ENCODE assay signal across 14 mouse cellular contexts in the genomic region with DNA sequence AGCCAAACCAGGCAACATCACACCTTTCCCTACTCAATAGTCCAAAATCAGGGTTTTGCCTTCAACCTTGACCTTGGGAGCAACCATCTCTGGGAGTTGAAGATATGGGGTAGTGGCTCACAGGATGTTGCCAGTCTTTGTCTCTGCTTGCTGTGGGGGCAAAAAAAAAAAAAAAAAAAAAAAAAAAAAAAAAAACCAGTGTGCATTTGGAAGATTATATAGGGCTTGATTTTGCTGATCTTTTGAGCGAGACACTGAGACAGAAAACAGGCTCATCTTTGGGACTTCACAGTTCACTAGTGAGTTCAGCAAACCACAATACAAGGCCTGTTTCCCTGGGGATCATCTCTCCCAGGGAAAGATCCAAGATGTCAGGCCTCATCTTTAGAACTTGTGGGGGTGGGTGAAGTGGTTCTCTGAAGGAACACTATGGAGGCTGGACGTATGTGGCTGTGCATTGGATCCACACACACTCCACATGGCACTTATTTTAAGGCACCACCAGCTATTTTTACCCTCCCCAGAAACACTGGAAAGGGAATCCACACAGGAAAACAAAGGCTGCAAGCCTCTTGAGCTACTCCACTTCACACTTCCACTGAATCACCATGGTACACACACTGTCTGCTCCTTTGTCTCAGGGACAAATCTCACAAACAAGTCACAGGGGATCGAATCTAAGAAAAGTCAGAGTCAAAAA.
DNase-seq lines count a peak whose midpoint lies in the region; ATAC-seq and TF ChIP-seq lines count a peak whose summit lies in the region.
"Had no signal": no experiment of that assay in that cellular context is flagged by ENCODE, and none has a peak within 500 bp of the region (broad histone marks: within the 10 kb centered on the region; RNA-seq: fewer than 3 reads in every experiment).

No protein-coding gene starts in this region.

- peaks cover 85% of the 10 kb centered on the region for H3K4me1 ChIP-seq in heart, embryonic 10.5 days
- peaks cover 42% of the 10 kb centered on the region for H3K4me1 ChIP-seq in kidney, postnatal 0 days (replicated peaks; ENCODE audit: insufficient read depth, low read length)
- peaks cover 100% of the 10 kb centered on the region for H3K4me1 ChIP-seq in E14TG2a.4 (replicated peaks; ENCODE audit: low read depth, low read length)
- peaks cover 47% of the 10 kb centered on the region for H3K4me1 ChIP-seq in embryonic facial prominence, embryonic 14.5 days (ENCODE audit: control insufficient read depth, insufficient read depth, low read length)

- no peaks in the 10 kb centered on the region for H3K9me3 ChIP-seq in heart, embryonic 10.5 days
- no peaks in the 10 kb centered on the region for H3K9me3 ChIP-seq in kidney, postnatal 0 days (replicated peaks; ENCODE audit: low read length)
- H3K9me3 ChIP-seq in E14TG2a.4 (ENCODE audit: low read length): no peaks in the 10 kb centered on the region
- H3K9me3 ChIP-seq in embryonic facial prominence, embryonic 14.5 days (ENCODE audit: control insufficient read depth, low read length): no peaks in the 10 kb centered on the region

- no peak overlapping the region for H3K4me3 ChIP-seq in heart, embryonic 10.5 days
- H3K4me3 ChIP-seq in kidney, postnatal 0 days (replicated peaks; ENCODE audit: low read depth, low read length): no peak overlapping the region
- 0 out of 2 replicates have a peak overlapping the region, but pooled peaks have one; percentile 29 for H3K4me3 ChIP-seq in E14TG2a.4 (replicated peaks; ENCODE audit: low read length)
- no peak overlapping the region for H3K4me3 ChIP-seq in embryonic facial prominence, embryonic 14.5 days (ENCODE audit: low read depth, low read length)

- WGBS in heart, embryonic 10.5 days: 59% methylated on average over 3 of the region's 3 CpGs
- WGBS in kidney, postnatal 0 days: 76% methylated on average over 3 of the region's 3 CpGs
- 59% methylated on average over 3 of the region's 3 CpGs for WGBS in embryonic facial prominence, embryonic 14.5 days

- TF ChIP-seq CTCF in kidney, postnatal 0 days (IDR thresholded peaks at IDR 0.05; ENCODE audit: low read depth): no peak
- no peak for TF ChIP-seq CTCF in E14TG2a.4 (conservative IDR thresholded peaks at IDR 0.05; ENCODE audit: low read length)

- ATAC-seq in kidney, postnatal 0 days (replicated peaks; ENCODE audit: low FRiP score, low read depth): no peak
- no peak for ATAC-seq in embryonic facial prominence, embryonic 14.5 days (ENCODE audit: low read depth)
- ATAC-seq: forebrain, embryonic 14.5 days; midbrain, embryonic 16.5 days had no signal

- H3K4me2 ChIP-seq in kidney, postnatal 0 days (ENCODE audit: low read length): no peak overlapping the region
- H3K4me2 ChIP-seq in embryonic facial prominence, embryonic 14.5 days (ENCODE audit: low read depth, low read length): no peak overlapping the region

- no peaks in the 10 kb centered on the region for H3K27me3 ChIP-seq in heart, embryonic 10.5 days (ENCODE audit: insufficient read depth, poor library complexity, severe bottlenecking)
- H3K27me3 ChIP-seq in kidney, postnatal 0 days (ENCODE audit: insufficient read depth, low read length): no peaks in the 10 kb centered on the region
- no peaks in the 10 kb centered on the region for H3K27me3 ChIP-seq in E14TG2a.4 (ENCODE audit: insufficient read depth, low read length)
- H3K27me3 ChIP-seq in embryonic facial prominence, embryonic 14.5 days (replicated peaks; ENCODE audit: control insufficient read depth, insufficient read depth, low read length): no peaks in the 10 kb centered on the region

- intact Hi-C loops in heart, postnatal 36 days (cut with DNase I): no loop called here

- no peak for DNase-seq in heart, embryonic 10.5 days (ENCODE audit: low spot score)
- DNase-seq in heart, postnatal 36 days: no peak
- no peak for DNase-seq in kidney, postnatal 0 days (ENCODE audit: low spot score)
- DNase-seq in kidney, adult 8-10 months: no peak
- DNase-seq in embryonic facial prominence, embryonic 14.5 days (ENCODE audit: low spot score): no peak
- no peak for DNase-seq in cerebellum, adult 9-11 months
- DNase-seq in cerebellum, adult 8-10 months: no peak
- DNase-seq: adrenal gland, adult 2 months; B cell, adult 2 months; kidney, adult 9 months; lung, adult 18-20 months had no signal

- no peak overlapping the region for H3K9ac ChIP-seq in kidney, postnatal 0 days (ENCODE audit: low read depth, low read length)
- 0 out of 2 replicates have a peak overlapping the region, but pooled peaks have one; percentile 8 for H3K9ac ChIP-seq in embryonic facial prominence, embryonic 14.5 days (ENCODE audit: low read depth, low read length)

- peak overlapping the region; percentile 59; the same call in 1 of the 2 replicates for H3K27ac ChIP-seq in heart, embryonic 10.5 days
- 0 out of 2 replicates have a peak overlapping the region, but pooled peaks have one; percentile 70 for H3K27ac ChIP-seq in kidney, postnatal 0 days
- no peak overlapping the region for H3K27ac ChIP-seq in embryonic facial prominence, embryonic 14.5 days (replicated peaks; ENCODE audit: low read depth, low read length)

- H3K36me3 ChIP-seq in heart, embryonic 10.5 days: peaks cover 6% of the 10 kb centered on the region; the same call in 1 of the 2 replicates
- H3K36me3 ChIP-seq in kidney, postnatal 0 days (ENCODE audit: insufficient read depth, low read length): 0 out of 2 replicates have a peak, but pooled peaks cover 4% of the 10 kb centered on the region
- H3K36me3 ChIP-seq in E14TG2a.4 (ENCODE audit: insufficient read depth, low read length): peaks cover 96% of the 10 kb centered on the region
- no peaks in the 10 kb centered on the region for H3K36me3 ChIP-seq in embryonic facial prominence, embryonic 14.5 days (ENCODE audit: control insufficient read depth, insufficient read depth, low read length)
